Mouse (Mus musculus): ENCODE data around the gene Dpy19l1. TPM values are rescaled to one million over a fixed set of nuclear protein-coding genes. Genes with fewer than 3 reads are reported as not detected.

The Dpy19l1 gene
- total RNA-seq, 2 experiments from 2014 or later: 57.3 to 59.5 TPM

- intact Hi-C loops (cut with DNase I): no loop called here
- no peak for DNase-seq (ENCODE audit: low spot score in 2 of 2)
Observed at GRCm38 (mm10) chr9:24482375-24482774, 20.6 kb downstream of the Dpy19l1 start.

GRCm38 (mm10) chr9:24477251-24477650, 25.7 kb downstream of the Dpy19l1 start:
- DNase-seq (ENCODE audit: low spot score in 2 of 2): no peak
- intact Hi-C loops (cut with DNase I): no loop called here

- intact Hi-C loops (cut with DNase I): no loop called here
Observed at GRCm38 (mm10) chr9:24473824-24474223, 29.1 kb downstream of the Dpy19l1 start.

GRCm38 (mm10) chr9:24472514-24472913, 30.4 kb downstream of the Dpy19l1 start:
- DNase-seq (ENCODE audit: low spot score in 2 of 2): no peak
- intact Hi-C loops (cut with DNase I): no loop called here

More at GRCm38 (mm10) chr9:24473824-24474223, 29.1 kb downstream of the Dpy19l1 start:
- DNase-seq (ENCODE audit: low spot score in 2 of 2): peak in 1 of 2 experiments; percentile 8

- no peak for DNase-seq (ENCODE audit: low spot score in 2 of 2)
- intact Hi-C loops (cut with DNase I): no loop called here
Observed at GRCm38 (mm10) chr9:24470166-24470565, 32.8 kb downstream of the Dpy19l1 start.

GRCm38 (mm10) chr9:24467186-24467585, 35.8 kb downstream of the Dpy19l1 start:
- no peak for DNase-seq (ENCODE audit: low spot score in 2 of 2)
- intact Hi-C loops (cut with DNase I): no loop called here

- no peak for DNase-seq (ENCODE audit: low spot score in 2 of 2)
- intact Hi-C loops (cut with DNase I): no loop called here
Observed at GRCm38 (mm10) chr9:24466649-24467048, 36.3 kb downstream of the Dpy19l1 start.

GRCm38 (mm10) chr9:24461379-24461961, 41.5 kb downstream of the Dpy19l1 start:
- intact Hi-C loops (cut with DNase I): no loop called here
- DNase-seq (ENCODE audit: low spot score in 2 of 2): no peak

- intact Hi-C loops (cut with DNase I): no loop called here
- DNase-seq (ENCODE audit: low spot score in 2 of 2): no peak
Observed at GRCm38 (mm10) chr9:24453833-24454232, 49.1 kb downstream of the Dpy19l1 start.

- DNase-seq (ENCODE audit: low spot score in 2 of 2): no peak
- intact Hi-C loops (cut with DNase I): no loop called here
Observed at GRCm38 (mm10) chr9:24450976-24451375, 52.0 kb downstream of the Dpy19l1 start.

- intact Hi-C loops (cut with DNase I): no loop called here
- DNase-seq (ENCODE audit: low spot score in 2 of 2): no peak
Observed at GRCm38 (mm10) chr9:24450524-24450923, 52.4 kb downstream of the Dpy19l1 start.

- no peak for DNase-seq (ENCODE audit: low spot score in 2 of 2)
- intact Hi-C loops (cut with DNase I): no loop called here
Observed at GRCm38 (mm10) chr9:24434901-24435300, 68.0 kb downstream of the Dpy19l1 start.

GRCm38 (mm10) chr9:24429721-24430120, 73.2 kb downstream of the Dpy19l1 start:
- DNase-seq (ENCODE audit: low spot score in 2 of 2): no peak
- intact Hi-C loops (cut with DNase I): no loop called here

- no peak for DNase-seq (ENCODE audit: low spot score in 2 of 2)
- intact Hi-C loops (cut with DNase I): no loop called here
Observed at GRCm38 (mm10) chr9:24425679-24426078, 77.3 kb downstream of the Dpy19l1 start.

- intact Hi-C loops (cut with DNase I): no loop called here
- DNase-seq (ENCODE audit: low spot score in 2 of 2): no peak
Observed at GRCm38 (mm10) chr9:24423241-24423640, 79.7 kb downstream of the Dpy19l1 start.

- DNase-seq (ENCODE audit: low spot score in 2 of 2): no peak
- intact Hi-C loops (cut with DNase I): no loop called here
Observed at GRCm38 (mm10) chr9:24421888-24422287, 81.1 kb downstream of the Dpy19l1 start.

- no peak for DNase-seq (ENCODE audit: low spot score in 2 of 2)
- intact Hi-C loops (cut with DNase I): no loop called here
Observed at GRCm38 (mm10) chr9:24421221-24421620, 81.7 kb downstream of the Dpy19l1 start.

GRCm38 (mm10) chr9:24420144-24420543, 82.8 kb downstream of the Dpy19l1 start:
- intact Hi-C loops (cut with DNase I): no loop called here
- DNase-seq (ENCODE audit: low spot score in 2 of 2): no peak

- DNase-seq (ENCODE audit: low spot score in 2 of 2): no peak
- intact Hi-C loops (cut with DNase I): no loop called here
Observed at GRCm38 (mm10) chr9:24418281-24418680, 84.7 kb downstream of the Dpy19l1 start.

- intact Hi-C loops (cut with DNase I): no loop called here
Observed at GRCm38 (mm10) chr9:24411483-24411882, 91.5 kb downstream of the Dpy19l1 start.

GRCm38 (mm10) chr9:24410439-24410838, 92.5 kb downstream of the Dpy19l1 start:
- intact Hi-C loops (cut with DNase I): no loop called here
- DNase-seq (ENCODE audit: low spot score in 2 of 2): no peak

More at GRCm38 (mm10) chr9:24411483-24411882, 91.5 kb downstream of the Dpy19l1 start:
- no peak for DNase-seq (ENCODE audit: low spot score in 2 of 2)

GRCm38 (mm10) chr9:24407992-24408391, 94.9 kb downstream of the Dpy19l1 start:
- DNase-seq (ENCODE audit: low spot score in 2 of 2): no peak
- intact Hi-C loops (cut with DNase I): no loop called here

All from left cerebral cortex, postnatal 14 days (tissue).